Mouse (Mus musculus) heart, postnatal 4 days (tissue): ENCODE data around the gene Rbx1. TPM values are rescaled to one million over a fixed set of nuclear protein-coding genes. Genes with fewer than 3 reads are reported as not detected.
"Not testable (repeated sequence)": the region's sequence is repeated elsewhere in the genome, so short reads cannot be mapped to it uniquely, and the experiment has no call there.

Experiments
- DNase-seq: peaks from one replicate; pipeline ENCODE4 v3.0.0; 2021
- total RNA-seq, 2 experiments: library from RNA; stranded (reverse); gene quantifications; 2 replicates each; pipeline ENCODE4 v1.2.3; 2021

Rbx1 gene
- 100 to 1,000 TPM; 166 to 176 TPM for total RNA-seq

GRCm38 (mm10) chr15:81465901-81466737 lies at the start of gene Rbx1:
Rbx1 (plus strand) TSS chr15:81466296.
- DNase-seq = peak; percentile 99

GRCm38 (mm10) chr15:81416763-81417310 lies 49.3 kb upstream of the Rbx1 start:
- DNase-seq = peak; percentile 72

GRCm38 (mm10) chr15:81418065-81418464 lies 48.0 kb upstream of the Rbx1 start:
- no peak for DNase-seq

- DNase-seq = no peak
These were observed 44.6 kb upstream of the Rbx1 start for GRCm38 (mm10) chr15:81421454-81421853.

GRCm38 (mm10) chr15:81422156-81422681 lies 43.9 kb upstream of the Rbx1 start:
- no peak for DNase-seq

GRCm38 (mm10) chr15:81425311-81425710 lies 40.8 kb upstream of the Rbx1 start:
- DNase-seq = no peak

- no peak for DNase-seq
These were observed 38.1 kb upstream of the Rbx1 start for GRCm38 (mm10) chr15:81427947-81428346.

- DNase-seq = no peak
These were observed 34.9 kb upstream of the Rbx1 start for GRCm38 (mm10) chr15:81431195-81431594.

GRCm38 (mm10) chr15:81438345-81438744 lies 27.8 kb upstream of the Rbx1 start:
- DNase-seq = no peak

GRCm38 (mm10) chr15:81439236-81439635 lies 26.9 kb upstream of the Rbx1 start:
- no peak for DNase-seq

- DNase-seq = peak; percentile 75
These were observed 17.6 kb upstream of the Rbx1 start for GRCm38 (mm10) chr15:81448463-81448862.

GRCm38 (mm10) chr15:81461523-81461922 lies 4.6 kb upstream of the Rbx1 start:
- no peak for DNase-seq

GRCm38 (mm10) chr15:81465016-81465660 lies 958 bp upstream of the Rbx1 start:
- no peak for DNase-seq

GRCm38 (mm10) chr15:81466738-81467113 lies 630 bp downstream of the Rbx1 start:
- no peak for DNase-seq

- no peak for DNase-seq
These were observed 4.6 kb downstream of the Rbx1 start for GRCm38 (mm10) chr15:81470735-81471134.

- no peak for DNase-seq
These were observed 6.2 kb downstream of the Rbx1 start for GRCm38 (mm10) chr15:81472256-81472655.

GRCm38 (mm10) chr15:81475654-81476053 lies 9.6 kb downstream of the Rbx1 start:
- DNase-seq = peak; percentile 33

GRCm38 (mm10) chr15:81476597-81476996 lies 10.5 kb downstream of the Rbx1 start:
- DNase-seq = peak; percentile 29

GRCm38 (mm10) chr15:81479446-81480213 lies 13.5 kb downstream of the Rbx1 start:
- no peak for DNase-seq

- not testable (repeated sequence) for DNase-seq
These were observed 14.2 kb downstream of the Rbx1 start for GRCm38 (mm10) chr15:81480284-81480683.

GRCm38 (mm10) chr15:81480977-81481379 lies 14.9 kb downstream of the Rbx1 start:
- DNase-seq = peak; percentile 15

GRCm38 (mm10) chr15:81482966-81483365 lies 16.9 kb downstream of the Rbx1 start:
- no peak for DNase-seq

GRCm38 (mm10) chr15:81483691-81484090 lies 17.6 kb downstream of the Rbx1 start:
- DNase-seq = no peak
